Mouse (Mus musculus): ENCODE results near the gene Ngdn.
"Not testable (repeated sequence)": the region's sequence is repeated elsewhere in the genome, so short reads cannot be mapped to it uniquely, and the experiment has no call there.

Ngdn gene

GRCm38 (mm10) chr14:55014991-55015766 lies at the start of gene Ngdn:
Ngdn (plus strand) TSS chr14:55015454.
- DNase-seq (ENCODE audit: low read depth) = peak; percentile 96

- no peak for DNase-seq (ENCODE audit: low read depth)
These were observed 49.6 kb upstream of the Ngdn start for GRCm38 (mm10) chr14:54965631-54966030.

GRCm38 (mm10) chr14:54966320-54966977 lies 48.8 kb upstream of the Ngdn start, which contains the start of gene Myh6:
Myh6 (minus strand) TSS chr14:54966927.
- DNase-seq (ENCODE audit: low read depth) = no peak

GRCm38 (mm10) chr14:54967874-54968273 lies 47.4 kb upstream of the Ngdn start:
- no peak for DNase-seq (ENCODE audit: low read depth)

- DNase-seq (ENCODE audit: low read depth) = no peak
These were observed 46.9 kb upstream of the Ngdn start for GRCm38 (mm10) chr14:54968344-54968743.

GRCm38 (mm10) chr14:54972786-54973185 lies 42.5 kb upstream of the Ngdn start:
- not testable (repeated sequence) for DNase-seq (ENCODE audit: low read depth)

GRCm38 (mm10) chr14:54974068-54974791 lies 41.0 kb upstream of the Ngdn start:
- no peak for DNase-seq (ENCODE audit: low read depth)

- no peak for DNase-seq (ENCODE audit: low read depth)
These were observed 38.6 kb upstream of the Ngdn start, which contains the start of gene Gm17428 for GRCm38 (mm10) chr14:54976633-54977032. Gm17428 (plus strand) TSS chr14:54976933.

- DNase-seq (ENCODE audit: low read depth) = no peak
These were observed 36.6 kb upstream of the Ngdn start for GRCm38 (mm10) chr14:54978664-54979063.

- no peak for DNase-seq (ENCODE audit: low read depth)
These were observed 33.3 kb upstream of the Ngdn start for GRCm38 (mm10) chr14:54981934-54982333.

- not testable (repeated sequence) for DNase-seq (ENCODE audit: low read depth)
These were observed 26.8 kb upstream of the Ngdn start for GRCm38 (mm10) chr14:54988350-54988874.

- DNase-seq (ENCODE audit: low read depth) = no peak
These were observed 26.4 kb upstream of the Ngdn start for GRCm38 (mm10) chr14:54988882-54989281.

- no peak for DNase-seq (ENCODE audit: low read depth)
These were observed 25.3 kb upstream of the Ngdn start for GRCm38 (mm10) chr14:54989886-54990441.

- DNase-seq (ENCODE audit: low read depth) = no peak
These were observed 23.1 kb upstream of the Ngdn start for GRCm38 (mm10) chr14:54992196-54992595.

- no peak for DNase-seq (ENCODE audit: low read depth)
These were observed 21.6 kb upstream of the Ngdn start for GRCm38 (mm10) chr14:54993636-54994035.

GRCm38 (mm10) chr14:54994136-54994868 lies 21.0 kb upstream of the Ngdn start, which contains the start of gene Myh7:
Myh7 (minus strand) TSS chr14:54994626.
- DNase-seq (ENCODE audit: low read depth) = no peak

- no peak for DNase-seq (ENCODE audit: low read depth)
These were observed 20.4 kb upstream of the Ngdn start for GRCm38 (mm10) chr14:54994869-54995186.

GRCm38 (mm10) chr14:54995457-54996138 lies 19.7 kb upstream of the Ngdn start:
- DNase-seq (ENCODE audit: low read depth) = no peak

GRCm38 (mm10) chr14:54996793-54997192 lies 18.5 kb upstream of the Ngdn start:
- no peak for DNase-seq (ENCODE audit: low read depth)

- DNase-seq (ENCODE audit: low read depth) = no peak
These were observed 18.0 kb upstream of the Ngdn start for GRCm38 (mm10) chr14:54997297-54997696.

- no peak for DNase-seq (ENCODE audit: low read depth)
These were observed 16.6 kb upstream of the Ngdn start for GRCm38 (mm10) chr14:54998680-54999079.
